Mouse (Mus musculus) ES-E14 (cell line): ENCODE data around the gene Armc3.

Experiments
- CHD2 ChIP-seq: IDR thresholded peaks from 2 replicates; pipeline ENCODE4 v1.6.1; 2014; ENCODE audit warnings: mild to moderate bottlenecking, low read depth, low read length, inconsistent platforms
- MAFK ChIP-seq: IDR thresholded peaks from 2 replicates; pipeline ENCODE4 v1.6.1; 2014; ENCODE audit warnings: mild to moderate bottlenecking, low read depth, low read length, inconsistent platforms; ENCODE audit not compliant: insufficient read depth
- ZC3H11A ChIP-seq: IDR thresholded peaks from 2 replicates; pipeline ENCODE4 v1.6.1; 2012; ENCODE audit warnings: low read depth, mild to moderate bottlenecking, inconsistent platforms, low read length, borderline replicate concordance
- ZNF384 ChIP-seq: IDR thresholded peaks from 2 replicates; pipeline ENCODE4 v1.6.1; 2012; ENCODE audit warnings: low read depth, low read length, inconsistent platforms

DNA sequence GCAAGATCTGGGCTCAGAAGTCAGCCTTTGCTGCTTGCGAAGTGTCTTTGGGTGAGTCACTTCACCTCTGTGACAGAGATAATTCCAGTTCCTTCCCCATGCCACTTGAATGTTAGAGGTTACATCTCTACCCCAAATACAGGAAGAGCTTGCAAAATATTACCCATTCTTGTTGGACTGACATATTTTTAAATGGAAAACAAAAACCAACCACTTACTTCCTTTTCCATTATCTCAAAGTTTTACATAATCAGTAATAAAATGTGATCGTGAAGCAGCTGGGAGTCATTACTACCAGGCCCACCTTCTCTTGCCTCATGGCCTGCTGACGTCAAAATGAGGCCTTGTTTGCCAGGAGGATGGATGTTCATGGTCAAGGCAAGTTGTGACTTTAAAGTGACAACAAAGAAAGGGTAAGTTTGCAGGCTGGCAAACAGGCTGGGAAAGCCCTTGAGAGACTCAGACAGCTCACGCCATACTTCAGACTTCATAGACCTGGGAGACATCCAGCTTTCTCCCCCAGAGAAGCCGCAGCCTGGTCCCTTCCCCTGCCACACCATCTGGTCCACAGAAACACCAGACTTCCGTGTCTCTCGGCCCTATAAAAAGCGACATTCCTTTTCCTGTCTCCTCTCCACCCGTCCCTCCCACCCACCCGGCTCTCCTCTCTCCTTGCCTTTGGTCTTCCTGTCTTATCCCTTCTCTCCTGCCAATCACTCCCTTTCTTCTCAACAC lies 145.0 kb downstream of the Armc3 start:
- TF ChIP-seq ZC3H11A (no peak), ZNF384 (no peak), MAFK (no peak), CHD2 (no peak)
